Mouse (Mus musculus): ENCODE results near the gene Gpd1l.

DNA sequence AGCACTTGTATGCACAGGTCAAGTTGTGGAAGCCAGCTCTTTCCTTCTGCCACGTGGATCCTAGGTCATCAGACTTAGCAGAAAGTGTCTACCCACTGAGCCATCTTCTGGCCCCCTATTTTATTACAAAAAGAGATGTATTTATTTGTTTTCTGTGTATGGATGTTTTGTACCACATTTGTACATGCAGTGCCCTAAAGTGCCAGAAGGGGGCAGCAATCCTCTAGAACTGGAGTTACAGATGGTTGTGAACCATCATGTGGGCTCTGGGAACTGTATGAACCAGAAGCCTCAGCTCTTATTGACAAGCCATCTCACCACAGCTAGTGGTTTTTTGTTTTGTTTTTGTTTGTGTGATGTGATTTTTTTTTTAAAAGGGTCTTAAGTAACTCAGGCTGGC, 19.1 kb upstream of the Gpd1l start:
- no peak for TF ChIP-seq POLR2A (IDR thresholded peaks at IDR 0.05; ENCODE audit: control insufficient read depth, low read depth, low read length)
- TF ChIP-seq CTCF (IDR thresholded peaks at IDR 0.05; ENCODE audit: control insufficient read depth, insufficient read depth, insufficient replicate concordance, low read depth, low read length), result no peak
